Mouse (Mus musculus): ENCODE results near the gene Gabbr2. TPM values are rescaled to one million over a fixed set of nuclear protein-coding genes. Genes with fewer than 3 reads are reported as not detected.
A peak's percentile ranks its signal among the peaks of the same experiment; 100 is the strongest.

The Gabbr2 gene
- polyA plus RNA-seq, 1 experiment from 2014 or later, result 0.88 TPM

GRCm38 (mm10) chr4:46717156-46717555 lies 274.5 kb downstream of the Gabbr2 start:
- no peak for ATAC-seq
- Histone ChIP-seq H3K27ac (no peak overlapping the region), H3K4me1 (0 out of 2 replicates have a peak, but pooled peaks cover 6% of the 10 kb centered on the region), H3K27me3 (no peaks in the 10 kb centered on the region; the same call in 1 of the 2 replicates), H3K36me3 (ENCODE audit: poor library complexity, severe bottlenecking) (no peaks in the 10 kb centered on the region), H3K9me3 (replicated peaks) (no peaks in the 10 kb centered on the region), H3K4me3 (no peak overlapping the region), H3K4me2 (no peak overlapping the region), H3K9ac (no peak overlapping the region)
- WGBS, result 39% methylated on average over 5 of the region's 5 CpGs

DNA sequence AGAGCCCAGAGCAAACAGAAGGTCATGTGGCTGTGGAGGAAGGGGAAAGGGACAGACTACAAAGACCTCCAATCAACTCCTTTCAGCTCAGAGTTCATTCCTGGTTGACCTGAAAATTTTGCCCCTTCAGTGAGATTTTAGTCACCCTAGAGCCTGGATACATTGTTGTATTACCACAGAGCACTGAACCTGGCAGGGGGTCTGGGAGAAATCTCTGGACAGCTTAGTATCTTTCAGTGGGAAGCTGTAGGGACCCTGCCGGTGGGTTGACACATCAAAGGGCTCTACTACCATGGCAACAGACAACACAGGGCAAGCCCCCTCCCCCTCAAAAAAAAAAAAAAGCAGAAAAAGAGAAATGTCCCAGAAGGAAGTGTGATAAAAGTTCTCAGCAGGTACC lies 275.3 kb downstream of the Gabbr2 start:
- Histone ChIP-seq H3K4me1 (0 out of 2 replicates have a peak, but pooled peaks cover 6% of the 10 kb centered on the region), H3K27ac (no peak overlapping the region), H3K4me2 (peak overlapping the region; percentile 2; the same call in 1 of the 2 replicates), H3K9me3 (replicated peaks) (no peaks in the 10 kb centered on the region), H3K27me3 (no peaks in the 10 kb centered on the region; the same call in 1 of the 2 replicates), H3K36me3 (ENCODE audit: poor library complexity, severe bottlenecking) (no peaks in the 10 kb centered on the region), H3K9ac (no peak overlapping the region), H3K4me3 (no peak overlapping the region)
- WGBS, result 0% methylated on average over 1 of the region's 1 CpGs
- ATAC-seq, result no peak; the same call in 1 of the 2 replicates

DNA sequence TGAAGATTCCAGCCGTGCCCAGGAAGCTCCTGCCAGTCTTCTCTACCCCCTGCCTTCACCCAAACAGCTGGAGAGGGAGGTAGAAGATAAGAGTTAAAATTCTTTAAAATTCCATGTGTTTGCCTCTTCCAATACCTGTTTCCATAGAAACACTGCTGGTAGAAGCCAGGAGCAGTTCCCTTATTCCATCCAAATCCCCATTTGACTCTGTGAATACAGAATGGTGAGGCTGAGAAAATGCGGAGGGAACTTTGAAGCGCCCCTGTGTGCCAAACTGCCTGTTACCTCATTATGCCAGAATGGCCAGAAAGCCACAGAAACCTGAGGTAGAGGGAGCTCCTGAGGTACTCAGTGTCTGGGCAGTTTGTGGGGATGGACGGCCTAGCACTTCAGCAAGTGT lies 281.1 kb downstream of the Gabbr2 start:
- no peak overlapping the region for H3K4me3 ChIP-seq
- H3K36me3 ChIP-seq (ENCODE audit: poor library complexity, severe bottlenecking), result no peaks in the 10 kb centered on the region
- H3K27ac ChIP-seq, result no peak overlapping the region
- ATAC-seq, result no peak
- H3K27me3 ChIP-seq, result no peaks in the 10 kb centered on the region
- no peak overlapping the region for H3K4me2 ChIP-seq
- no peaks in the 10 kb centered on the region for H3K9me3 ChIP-seq (replicated peaks)
- H3K4me1 ChIP-seq, result peaks cover 10% of the 10 kb centered on the region; the same call in 1 of the 2 replicates
- WGBS, result 57% methylated on average over 4 of the region's 4 CpGs
- H3K9ac ChIP-seq, result no peak overlapping the region

- H3K4me2 ChIP-seq, result no peak overlapping the region
- no peaks in the 10 kb centered on the region for H3K36me3 ChIP-seq (ENCODE audit: poor library complexity, severe bottlenecking)
- no peak overlapping the region for H3K27ac ChIP-seq
- WGBS, result 75% methylated on average over 6 of the region's 6 CpGs
- H3K27me3 ChIP-seq, result no peaks in the 10 kb centered on the region
- ATAC-seq, result no peak
- H3K9me3 ChIP-seq (replicated peaks), result no peaks in the 10 kb centered on the region
- no peak overlapping the region for H3K4me3 ChIP-seq
- H3K4me1 ChIP-seq, result peaks cover 10% of the 10 kb centered on the region; the same call in 1 of the 2 replicates
- no peak overlapping the region for H3K9ac ChIP-seq
These were observed 281.7 kb downstream of the Gabbr2 start for GRCm38 (mm10) chr4:46710018-46710417.

DNA sequence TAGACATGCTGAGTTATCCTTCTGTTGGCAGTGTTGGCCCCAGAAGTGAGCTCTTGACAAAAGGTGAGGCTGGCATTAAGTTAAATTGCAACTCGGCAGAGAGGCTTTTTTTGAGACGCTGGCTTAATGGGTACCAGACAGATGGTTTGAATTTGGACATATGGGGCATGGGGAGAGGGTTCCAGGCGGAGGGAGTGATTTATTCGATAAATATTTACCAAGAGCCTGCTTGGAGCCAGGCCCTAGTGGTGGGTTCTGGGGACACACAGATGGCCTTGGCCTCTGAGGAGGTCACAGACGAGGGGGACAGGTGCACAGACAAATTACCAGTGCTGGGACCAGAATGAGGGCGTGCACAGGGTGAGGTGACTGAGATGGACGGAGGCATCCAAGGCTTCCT lies 282.2 kb downstream of the Gabbr2 start:
- Histone ChIP-seq H3K4me3 (no peak overlapping the region), H3K4me1 (peaks cover 10% of the 10 kb centered on the region; the same call in 1 of the 2 replicates), H3K9ac (no peak overlapping the region), H3K27ac (no peak overlapping the region), H3K4me2 (no peak overlapping the region), H3K36me3 (ENCODE audit: poor library complexity, severe bottlenecking) (no peaks in the 10 kb centered on the region), H3K27me3 (no peaks in the 10 kb centered on the region), H3K9me3 (replicated peaks) (no peaks in the 10 kb centered on the region)
- 77% methylated on average over 7 of the region's 7 CpGs for WGBS
- 0 out of 2 replicates have a peak, but pooled peaks have one; percentile 33 for ATAC-seq

DNA sequence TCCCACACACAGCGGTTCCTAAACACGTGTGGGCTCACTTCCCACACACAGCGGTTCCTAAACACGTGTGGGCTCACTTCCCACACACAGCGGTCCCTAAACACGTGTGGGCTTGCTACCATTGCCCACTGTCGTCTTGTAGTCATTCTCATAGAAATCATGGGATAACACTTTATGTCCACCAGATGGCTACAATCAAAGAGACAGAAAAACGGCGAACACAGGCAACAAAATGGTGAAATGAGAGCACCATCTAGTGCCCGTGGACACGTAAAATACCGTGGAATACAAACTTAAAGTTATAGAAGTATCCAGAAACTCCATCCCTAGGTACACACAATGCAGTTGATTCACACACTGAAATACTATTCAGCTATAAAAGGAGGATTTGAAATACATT lies 285.9 kb downstream of the Gabbr2 start:
- ATAC-seq, result no peak
- 81% methylated on average over 12 of the region's 12 CpGs for WGBS
- H3K9ac ChIP-seq, result no peak overlapping the region

GRCm38 (mm10) chr4:46703146-46703545 lies 288.5 kb downstream of the Gabbr2 start:
- ATAC-seq, result no peak
- no peaks in the 10 kb centered on the region for H3K9me3 ChIP-seq (replicated peaks)
- peaks cover 10% of the 10 kb centered on the region for H3K4me1 ChIP-seq
- H3K9ac ChIP-seq, result no peak overlapping the region
- 0 out of 2 replicates have a peak, but pooled peaks cover 4% of the 10 kb centered on the region for H3K27me3 ChIP-seq
- no peaks in the 10 kb centered on the region for H3K36me3 ChIP-seq (ENCODE audit: poor library complexity, severe bottlenecking)
- WGBS, result 94% methylated on average over 10 of the region's 10 CpGs
- H3K4me3 ChIP-seq, result no peak overlapping the region
- H3K4me2 ChIP-seq, result no peak overlapping the region
- no peak overlapping the region for H3K27ac ChIP-seq

More for the DNA sequence above, 285.9 kb downstream of the Gabbr2 start:
- Histone ChIP-seq H3K4me2 (no peak overlapping the region), H3K36me3 (ENCODE audit: poor library complexity, severe bottlenecking) (no peaks in the 10 kb centered on the region), H3K9me3 (replicated peaks) (no peaks in the 10 kb centered on the region), H3K4me1 (peaks cover 10% of the 10 kb centered on the region; the same call in 1 of the 2 replicates), H3K27ac (no peak overlapping the region), H3K4me3 (no peak overlapping the region), H3K27me3 (no peaks in the 10 kb centered on the region)

- Histone ChIP-seq H3K4me3 (no peak overlapping the region), H3K36me3 (ENCODE audit: poor library complexity, severe bottlenecking) (no peaks in the 10 kb centered on the region), H3K4me1 (peaks cover 10% of the 10 kb centered on the region), H3K27me3 (0 out of 2 replicates have a peak, but pooled peaks cover 4% of the 10 kb centered on the region), H3K9ac (no peak overlapping the region), H3K9me3 (replicated peaks) (no peaks in the 10 kb centered on the region), H3K27ac (0 out of 2 replicates have a peak overlapping the region, but pooled peaks have one; percentile 27), H3K4me2 (no peak overlapping the region)
- 19% methylated on average over 10 of the region's 10 CpGs for WGBS
- peak; percentile 69 for ATAC-seq
These were observed 291.4 kb downstream of the Gabbr2 start for GRCm38 (mm10) chr4:46700223-46700651.

GRCm38 (mm10) chr4:46696467-46696866 lies 295.2 kb downstream of the Gabbr2 start:
- H3K4me1 ChIP-seq, result peaks cover 10% of the 10 kb centered on the region
- H3K9ac ChIP-seq, result no peak overlapping the region
- H3K27me3 ChIP-seq, result 0 out of 2 replicates have a peak, but pooled peaks cover 4% of the 10 kb centered on the region
- H3K9me3 ChIP-seq (replicated peaks), result 0 out of 2 replicates have a peak, but pooled peaks cover 3% of the 10 kb centered on the region
- no peak for ATAC-seq
- no peaks in the 10 kb centered on the region for H3K36me3 ChIP-seq (ENCODE audit: poor library complexity, severe bottlenecking)
- no peak overlapping the region for H3K4me2 ChIP-seq
- no peak overlapping the region for H3K4me3 ChIP-seq
- 77% methylated on average over 6 of the region's 6 CpGs for WGBS
- H3K27ac ChIP-seq, result no peak overlapping the region

GRCm38 (mm10) chr4:46690565-46690964 lies 301.1 kb downstream of the Gabbr2 start:
- Histone ChIP-seq H3K9ac (no peak overlapping the region), H3K4me1 (no peaks in the 10 kb centered on the region), H3K27me3 (peaks cover 18% of the 10 kb centered on the region), H3K4me2 (no peak overlapping the region), H3K9me3 (replicated peaks) (0 out of 2 replicates have a peak, but pooled peaks cover 6% of the 10 kb centered on the region), H3K27ac (no peak overlapping the region), H3K36me3 (ENCODE audit: poor library complexity, severe bottlenecking) (no peaks in the 10 kb centered on the region), H3K4me3 (no peak overlapping the region)
- no peak for ATAC-seq
- WGBS, result 86% methylated on average over 8 of the region's 8 CpGs

GRCm38 (mm10) chr4:46690023-46690420 lies 301.7 kb downstream of the Gabbr2 start:
- H3K27ac ChIP-seq, result no peak overlapping the region
- WGBS, result 84% methylated on average over 8 of the region's 8 CpGs
- no peaks in the 10 kb centered on the region for H3K36me3 ChIP-seq (ENCODE audit: poor library complexity, severe bottlenecking)
- H3K4me3 ChIP-seq, result no peak overlapping the region
- H3K4me1 ChIP-seq, result no peaks in the 10 kb centered on the region
- H3K9me3 ChIP-seq (replicated peaks), result 0 out of 2 replicates have a peak, but pooled peaks cover 6% of the 10 kb centered on the region
- H3K9ac ChIP-seq, result no peak overlapping the region
- H3K27me3 ChIP-seq, result peaks cover 18% of the 10 kb centered on the region
- ATAC-seq, result peak; percentile 17; the same call in 1 of the 2 replicates
- H3K4me2 ChIP-seq, result no peak overlapping the region

DNA sequence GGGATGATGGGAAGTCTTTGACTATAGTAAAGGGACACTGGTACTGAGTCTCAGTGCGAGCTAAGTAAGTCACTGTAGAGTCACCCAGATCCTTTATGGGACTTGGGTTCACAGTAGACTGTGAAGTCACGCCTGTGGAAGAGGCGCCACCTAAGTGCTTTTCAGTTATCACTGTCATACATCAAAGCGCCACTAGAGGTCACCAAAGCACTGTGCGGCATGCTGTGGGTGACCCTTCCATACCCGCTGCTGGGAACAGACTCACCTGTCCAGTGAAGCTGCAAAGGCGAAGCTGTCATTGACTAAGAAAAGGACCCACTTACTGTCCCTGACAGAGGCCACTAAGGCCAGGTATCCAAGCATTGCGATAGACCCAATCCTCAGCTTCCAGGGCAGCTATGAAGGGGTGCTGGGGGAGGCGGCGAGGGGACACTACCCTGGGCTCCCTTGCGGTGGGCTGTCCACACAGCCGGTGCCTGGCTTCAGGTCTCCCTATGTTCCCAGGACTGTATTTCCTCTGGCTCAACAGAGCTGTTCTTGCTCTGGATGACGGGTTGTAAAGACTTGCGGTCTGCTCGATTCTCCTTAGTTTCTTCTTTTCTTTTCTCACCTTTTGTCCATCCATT lies 302.2 kb downstream of the Gabbr2 start:
- ATAC-seq, result peak; percentile 76
- no peak overlapping the region for H3K27ac ChIP-seq
- WGBS, result 43% methylated on average over 15 of the region's 15 CpGs

More for the DNA sequence above, 302.2 kb downstream of the Gabbr2 start:
- Histone ChIP-seq H3K4me1 (no peaks in the 10 kb centered on the region), H3K4me3 (no peak overlapping the region), H3K36me3 (ENCODE audit: poor library complexity, severe bottlenecking) (no peaks in the 10 kb centered on the region), H3K9me3 (replicated peaks) (0 out of 2 replicates have a peak, but pooled peaks cover 6% of the 10 kb centered on the region), H3K27me3 (peaks cover 18% of the 10 kb centered on the region), H3K4me2 (no peak overlapping the region), H3K9ac (no peak overlapping the region)
